Mouse (Mus musculus) G1E (cell line): ENCODE results near the gene Nes.

ENCODE experiments used
- CTCF ChIP-seq: IDR thresholded peaks from 2 replicates; pipeline ENCODE4 v1.5.1; 2012; ENCODE audit warnings: low read depth, low read length, inconsistent platforms, mixed read lengths
- GATA1 ChIP-seq: IDR thresholded peaks from 2 replicates; pipeline ENCODE4 v1.6.1; 2012; ENCODE audit warnings: borderline replicate concordance, low read length, inconsistent platforms, mixed read lengths
- POLR2AphosphoS5 ChIP-seq: IDR thresholded peaks from 2 replicates; pipeline ENCODE4 v1.6.1; 2012; ENCODE audit warnings: low read depth, low read length, inconsistent platforms; ENCODE audit not compliant: insufficient replicate concordance
- TAL1 ChIP-seq: conservative IDR thresholded peaks from 2 replicates; pipeline ENCODE4 v1.6.1; 2012; ENCODE audit warnings: low read depth, low read length, inconsistent platforms, mixed read lengths

DNA sequence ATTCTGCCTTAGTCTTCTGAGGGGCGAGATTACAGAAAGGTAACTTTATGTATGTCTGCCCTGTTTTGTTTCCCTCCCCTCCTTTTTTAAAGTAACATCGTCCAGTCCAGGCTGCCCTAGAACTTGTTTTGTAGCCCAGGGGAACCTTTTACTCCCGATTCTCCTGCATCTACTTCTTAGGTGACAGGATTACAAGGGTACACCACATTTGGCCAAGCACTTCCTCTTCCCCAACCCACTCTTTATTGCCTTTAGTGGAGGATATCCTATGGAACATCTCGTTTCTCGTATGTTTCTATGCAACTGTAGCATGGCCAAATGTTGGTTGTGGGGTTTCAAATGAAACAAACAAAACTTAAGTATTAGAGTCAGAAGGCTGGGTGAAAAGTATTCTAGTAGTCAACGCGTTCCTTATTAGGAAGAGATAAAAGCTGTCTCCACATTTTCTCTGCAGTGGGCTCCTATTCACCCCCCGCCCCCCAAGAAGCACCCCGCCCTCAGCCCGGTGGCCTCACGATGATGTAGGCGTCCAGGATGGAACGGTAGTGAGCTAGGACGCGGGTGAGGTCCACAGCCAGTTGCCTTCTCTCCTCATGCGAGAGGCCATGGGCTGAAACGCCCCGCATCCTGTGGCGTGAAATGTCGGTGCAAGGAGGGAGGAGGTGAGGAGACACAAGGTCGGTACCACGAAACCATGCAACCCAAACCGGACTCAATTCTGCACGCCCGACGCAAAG, 41.4 kb upstream of the Nes start:
- TF ChIP-seq CTCF (no peak), POLR2AphosphoS5 (no peak), GATA1 (no peak), TAL1 (no peak)
